Mouse (Mus musculus): ENCODE data around the gene Dhx16. TPM values are rescaled to one million over a fixed set of nuclear protein-coding genes. Genes with fewer than 3 reads are reported as not detected.
A peak's percentile ranks its signal among the peaks of the same experiment; 100 is the strongest.

Dhx16 gene
- polyA plus RNA-seq, 2 experiments = 25.5 to 46.0 TPM

- Histone ChIP-seq H3K9me3 (ENCODE audit: control insufficient read depth, low read length) (peaks cover 3% of the 10 kb centered on the region), H3K4me1 (replicated peaks; ENCODE audit: control insufficient read depth in 2 of 2, insufficient read depth in 2 of 2, low read length in 1 of 2) (peaks cover 9 to 15% of the 10 kb centered on the region in 2 experiments), H3K4me3 (ENCODE audit: insufficient read depth in 1 of 2, low read depth in 2 of 2, low read length in 2 of 2) (peak overlapping the region; percentile 50 to 51), H3K4me2 (ENCODE audit: low read depth) (peak overlapping the region; percentile 65), H3K36me3 (replicated peaks; ENCODE audit: control insufficient read depth, insufficient read depth, low read depth) (no peaks in the 10 kb centered on the region), H3K27ac (0 out of 2 replicates have a peak overlapping the region, but pooled peaks have one; percentile 27), H3K9ac (replicated peaks) (peak overlapping the region; percentile 40), H3K27me3 (ENCODE audit: control insufficient read depth, insufficient read depth, low read length) (peaks cover 55% of the 10 kb centered on the region)
- DNase-seq (ENCODE audit: low read depth in 3 of 3, low spot score in 3 of 3) (no peak), ATAC-seq (ENCODE audit: insufficient read depth) (no peak)
- 3% methylated on average over 7 of the region's 7 CpGs for WGBS (ENCODE audit: insufficient replicate concordance)
- TF ChIP-seq CTCF (IDR thresholded peaks at IDR 0.05; ENCODE audit: low read depth) = no peak
- TF ChIP-seq EP300 (IDR thresholded peaks at IDR 0.05; ENCODE audit: low read depth) = no peak
Measured at GRCm38 (mm10) chr17:35868961-35869345, 10.7 kb upstream of the Dhx16 start.

DNA sequence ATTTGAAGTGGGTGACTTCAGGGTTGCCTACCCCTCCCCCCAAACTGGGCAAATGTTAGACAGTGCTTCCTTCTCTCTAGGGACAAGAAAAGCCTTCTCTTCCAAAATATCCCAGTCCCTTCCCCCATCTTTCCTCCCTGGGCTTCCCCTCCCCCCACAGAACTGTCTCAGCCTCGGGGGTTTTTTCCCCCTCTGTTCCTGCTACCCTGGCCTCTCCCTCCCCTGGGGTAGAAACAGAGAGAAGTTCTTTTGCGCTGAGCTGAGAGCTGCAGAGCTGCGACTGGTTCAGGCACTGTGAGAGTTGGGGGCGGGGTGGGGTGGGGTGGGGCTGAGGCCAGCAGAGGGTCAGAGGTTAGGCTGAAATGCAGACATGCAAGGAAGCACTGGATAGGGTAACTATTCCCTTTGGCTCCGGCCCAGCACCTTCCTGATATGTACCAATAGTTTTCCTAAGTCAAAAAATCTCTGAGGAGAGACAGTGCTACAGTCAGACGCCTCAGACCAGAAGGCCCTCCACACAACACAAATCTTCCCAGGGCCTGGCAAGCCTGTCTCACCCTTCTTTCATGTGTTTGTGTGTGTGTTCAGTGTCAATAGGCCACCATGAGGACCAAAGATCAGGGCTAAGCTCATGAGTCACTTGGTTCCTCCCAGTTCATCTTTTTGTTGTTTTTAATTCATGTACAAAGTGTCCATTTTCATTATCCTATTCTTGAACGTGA is 10.1 kb upstream of the Dhx16 start:
- Histone ChIP-seq H3K4me1 (replicated peaks; ENCODE audit: control insufficient read depth in 2 of 2, insufficient read depth in 2 of 2, low read length in 1 of 2) (peaks cover 13 to 20% of the 10 kb centered on the region in 2 experiments), H3K27ac (peak overlapping the region; percentile 48), H3K4me2 (ENCODE audit: low read depth) (peak overlapping the region; percentile 65), H3K9ac (replicated peaks) (peak overlapping the region; percentile 34; the same call in 1 of the 2 replicates), H3K9me3 (ENCODE audit: control insufficient read depth, low read length) (peaks cover 3% of the 10 kb centered on the region), H3K27me3 (ENCODE audit: control insufficient read depth, insufficient read depth, low read length) (peaks cover 49% of the 10 kb centered on the region), H3K4me3 (ENCODE audit: insufficient read depth in 1 of 2, low read depth in 2 of 2, low read length in 2 of 2) (peak overlapping the region; percentile 50 to 51), H3K36me3 (replicated peaks; ENCODE audit: control insufficient read depth, insufficient read depth, low read depth) (no peaks in the 10 kb centered on the region)
- TF ChIP-seq EP300 (IDR thresholded peaks at IDR 0.05; ENCODE audit: low read depth) (no peak), CTCF (IDR thresholded peaks at IDR 0.05; ENCODE audit: low read depth) (no peak)
- peak; percentile 31 for ATAC-seq (ENCODE audit: insufficient read depth)
- DNase-seq (ENCODE audit: low read depth in 3 of 3, low spot score in 3 of 3) = no peak
- WGBS (ENCODE audit: insufficient replicate concordance) = 10% methylated on average over 7 of the region's 7 CpGs

DNA sequence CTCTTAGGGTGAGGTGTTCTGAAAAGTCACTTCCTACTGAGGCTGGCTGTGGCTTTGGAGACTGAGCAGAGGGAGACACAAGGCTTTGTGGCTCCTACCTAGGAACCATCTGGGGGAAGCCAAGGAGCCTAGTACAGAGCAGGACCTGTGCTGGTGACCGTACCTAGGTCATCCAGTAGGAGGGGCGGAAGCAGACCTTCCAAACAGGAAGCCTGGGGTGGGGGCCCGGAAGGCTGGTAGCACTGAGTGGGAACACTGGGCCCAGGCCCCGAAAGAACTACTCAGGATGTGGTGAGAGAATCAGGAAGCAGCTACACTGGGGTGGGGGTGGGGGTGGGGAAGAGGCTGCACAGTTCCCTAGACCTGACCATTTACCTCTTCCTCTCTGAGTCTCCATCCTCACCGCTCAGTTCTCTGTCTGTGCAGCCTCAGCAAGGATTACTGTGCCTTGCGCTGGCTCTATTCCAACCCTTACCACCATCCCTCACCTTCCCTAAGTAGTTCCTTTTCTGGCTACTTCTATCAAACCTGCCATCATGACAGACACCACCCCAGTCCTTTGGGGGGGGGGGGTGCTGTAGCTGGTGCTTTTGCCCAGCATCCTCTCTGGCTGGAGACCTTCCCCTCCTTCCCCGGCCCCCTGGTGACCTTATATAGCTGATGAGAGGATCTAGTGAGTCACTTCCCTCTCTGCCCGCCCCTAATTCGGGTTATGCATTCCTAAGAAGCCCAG is 9.3 kb upstream of the Dhx16 start:
- Histone ChIP-seq H3K4me2 (ENCODE audit: low read depth) (peak overlapping the region; percentile 65), H3K4me1 (replicated peaks; ENCODE audit: control insufficient read depth in 2 of 2, insufficient read depth in 2 of 2, low read length in 1 of 2) (peaks cover 8 to 16% of the 10 kb centered on the region in 2 experiments), H3K4me3 (ENCODE audit: insufficient read depth in 1 of 2, low read depth in 2 of 2, low read length in 2 of 2) (peak overlapping the region; percentile 33 to 50; a peak in 3 of 4 replicates), H3K9me3 (ENCODE audit: control insufficient read depth, low read length) (peaks cover 3% of the 10 kb centered on the region), H3K36me3 (replicated peaks; ENCODE audit: control insufficient read depth, insufficient read depth, low read depth) (no peaks in the 10 kb centered on the region), H3K9ac (replicated peaks) (no peak overlapping the region), H3K27ac (no peak overlapping the region), H3K27me3 (ENCODE audit: control insufficient read depth, insufficient read depth, low read length) (peaks cover 41% of the 10 kb centered on the region)
- WGBS (ENCODE audit: insufficient replicate concordance) = 16% methylated on average over 9 of the region's 9 CpGs
- no peak for TF ChIP-seq EP300 (IDR thresholded peaks at IDR 0.05; ENCODE audit: low read depth)
- no peak for TF ChIP-seq CTCF (IDR thresholded peaks at IDR 0.05; ENCODE audit: low read depth)
- peak; percentile 7; the same call in 1 of the 2 replicates for ATAC-seq (ENCODE audit: insufficient read depth)
- DNase-seq (ENCODE audit: low read depth in 3 of 3, low spot score in 3 of 3) = no peak

DNA sequence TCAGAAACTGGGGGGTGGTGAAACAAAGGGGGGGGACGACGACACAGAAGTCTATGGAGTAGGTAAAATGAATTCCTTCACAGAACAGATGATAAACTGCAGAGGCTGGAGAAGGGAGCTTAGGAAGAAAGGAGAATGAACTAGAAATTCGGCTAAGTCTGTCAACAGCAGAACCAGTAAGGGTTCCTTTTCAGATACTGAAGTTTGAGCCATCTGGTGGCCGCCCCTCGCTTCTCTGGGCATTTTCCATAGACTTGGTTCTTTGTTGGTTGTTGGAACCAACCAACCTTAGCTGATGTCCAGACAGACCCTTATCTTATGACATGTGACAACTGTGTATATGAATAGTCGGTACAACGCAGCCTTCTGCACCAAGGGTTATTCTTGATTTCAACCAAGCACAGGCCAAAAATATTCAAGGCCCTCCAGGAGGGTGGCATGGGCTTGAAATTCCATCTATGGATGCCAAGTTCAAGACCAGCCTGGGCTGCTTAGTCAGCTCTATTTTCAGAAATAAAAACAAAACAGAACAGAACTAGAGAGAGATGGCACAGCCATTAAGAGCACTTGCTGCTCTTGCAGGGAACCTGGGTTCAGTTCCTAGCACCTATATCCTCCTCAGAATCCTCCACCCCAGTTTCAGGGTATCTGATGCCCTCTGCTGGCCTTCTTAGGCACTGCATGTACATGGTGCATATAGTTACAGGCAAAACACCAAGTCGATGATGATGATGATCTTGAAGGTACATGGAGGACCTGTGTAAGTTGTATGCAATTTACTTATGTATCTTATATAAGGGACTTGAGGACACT is 8.5 kb upstream of the Dhx16 start:
- no peak overlapping the region for H3K9ac ChIP-seq (replicated peaks)
- 32% methylated on average over 8 of the region's 8 CpGs for WGBS (ENCODE audit: insufficient replicate concordance)
- no peaks in the 10 kb centered on the region for H3K36me3 ChIP-seq (replicated peaks; ENCODE audit: control insufficient read depth, insufficient read depth, low read depth)
- peak; percentile 75 for TF ChIP-seq CTCF (IDR thresholded peaks at IDR 0.05; ENCODE audit: low read depth)
- no peak for TF ChIP-seq EP300 (IDR thresholded peaks at IDR 0.05; ENCODE audit: low read depth)
- ATAC-seq (ENCODE audit: insufficient read depth) = no peak
- H3K9me3 ChIP-seq (ENCODE audit: control insufficient read depth, low read length) = peaks cover 3% of the 10 kb centered on the region
- DNase-seq (ENCODE audit: low read depth in 3 of 3, low spot score in 3 of 3) = no peak
- peak overlapping the region in 1 of 2 experiments; percentile 10; a peak in 2 of 4 replicates for H3K4me3 ChIP-seq (ENCODE audit: insufficient read depth in 1 of 2, low read depth in 2 of 2, low read length in 2 of 2)
- peaks cover 33% of the 10 kb centered on the region for H3K27me3 ChIP-seq (ENCODE audit: control insufficient read depth, insufficient read depth, low read length)
- peak overlapping the region; percentile 26 for H3K4me2 ChIP-seq (ENCODE audit: low read depth)
- H3K27ac ChIP-seq = no peak overlapping the region
- H3K4me1 ChIP-seq (replicated peaks; ENCODE audit: control insufficient read depth in 2 of 2, insufficient read depth in 2 of 2, low read length in 1 of 2) = peaks cover 8 to 13% of the 10 kb centered on the region in 2 experiments
